Mouse (Mus musculus) c-Kit-negative CD71-positive TER-119-positive erythroid progenitor cells, embryonic 14.5 days (primary cell): ENCODE measurements around the gene Pcdh15.

Source experiments
- DNase-seq: peaks from one replicate; pipeline ENCODE4 v3.0.0-alpha.2; 2013; ENCODE audit warnings: low read depth, low spot score

The Pcdh15 gene

DNA sequence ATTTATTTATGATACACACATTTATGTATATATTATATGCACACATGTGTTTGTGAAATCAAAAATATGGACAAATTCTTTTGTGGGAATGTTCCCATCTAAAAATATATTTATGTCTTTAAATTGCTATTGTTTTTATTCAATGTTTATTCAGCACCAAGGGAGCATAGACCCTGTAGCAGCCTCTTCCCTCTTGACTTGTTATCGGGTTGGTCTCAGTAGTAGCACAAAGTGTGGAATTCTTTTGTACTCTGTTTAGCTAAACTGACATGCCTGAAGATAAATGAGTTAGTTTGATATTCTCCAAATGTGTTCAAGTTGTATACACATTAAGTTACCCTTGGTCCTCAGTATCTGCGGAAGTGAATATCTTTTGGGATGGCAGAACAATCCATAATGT lies 848.7 kb downstream of the Pcdh15 start:
- no peak for DNase-seq

- DNase-seq = no peak
Observed at GRCm38 (mm10) chr10:73953362-73953761, 854.2 kb downstream of the Pcdh15 start.

DNA sequence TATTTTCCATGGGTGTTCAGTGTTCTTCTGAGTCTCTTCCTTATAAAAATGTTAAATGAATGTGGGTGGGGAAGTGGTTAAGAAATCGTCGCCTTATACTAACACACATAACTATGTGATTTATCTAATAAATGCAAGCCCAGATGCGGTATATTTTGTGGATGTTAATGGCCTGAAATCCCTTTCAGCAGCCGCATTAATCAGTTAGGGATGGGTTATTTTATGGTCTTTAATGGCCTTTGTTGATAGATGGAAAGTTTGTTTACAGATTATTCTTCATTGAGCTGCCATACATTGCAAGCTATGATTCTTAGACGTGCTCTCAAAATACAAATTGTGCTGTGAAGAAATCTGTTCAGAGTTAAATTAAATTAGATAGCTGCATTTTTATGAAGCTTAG lies 884.9 kb downstream of the Pcdh15 start:
- no peak for DNase-seq

- no peak for DNase-seq
Observed at GRCm38 (mm10) chr10:74008836-74009235, 909.7 kb downstream of the Pcdh15 start.

DNA sequence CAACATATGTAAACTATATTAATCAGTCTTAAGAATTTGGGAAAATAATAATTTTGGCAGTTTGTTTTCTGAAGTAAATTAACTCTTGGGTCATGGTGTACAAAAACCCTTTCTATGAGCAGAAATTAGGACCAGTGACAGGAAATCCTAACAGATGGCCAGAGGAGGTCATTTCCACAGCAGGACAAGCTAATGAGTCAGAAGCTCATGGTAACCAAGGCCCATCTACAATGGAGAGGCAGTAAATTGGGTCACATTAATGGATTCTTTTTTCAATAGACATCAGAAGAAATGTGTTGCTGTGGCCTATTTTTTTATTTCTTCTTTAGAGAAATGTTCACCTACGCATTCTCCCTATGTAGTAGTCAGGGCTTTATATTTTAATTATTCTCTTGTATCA lies 923.9 kb downstream of the Pcdh15 start:
- no peak for DNase-seq

DNA sequence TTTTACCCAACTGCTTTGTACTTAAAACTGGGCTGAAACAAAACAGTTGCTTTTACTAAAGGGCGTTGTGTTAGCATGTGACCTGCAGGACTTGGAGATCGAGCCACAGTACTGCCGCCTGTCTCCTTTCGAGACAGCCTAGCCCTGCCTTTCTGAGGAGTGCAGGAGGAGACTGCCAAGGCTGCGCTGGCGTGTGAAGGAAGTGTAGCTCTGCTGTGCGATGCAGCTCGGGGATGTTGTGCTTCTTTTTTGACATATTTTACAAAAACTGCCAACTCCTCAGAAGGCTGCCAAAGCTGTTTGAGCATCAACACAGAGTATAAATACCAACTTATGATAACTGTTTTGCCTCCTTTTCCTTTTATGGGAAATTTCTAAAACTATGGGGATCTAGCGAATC lies 953.9 kb downstream of the Pcdh15 start:
- no peak for DNase-seq

- no peak for DNase-seq
Observed at GRCm38 (mm10) chr10:74086653-74087052, 987.5 kb downstream of the Pcdh15 start.

DNA sequence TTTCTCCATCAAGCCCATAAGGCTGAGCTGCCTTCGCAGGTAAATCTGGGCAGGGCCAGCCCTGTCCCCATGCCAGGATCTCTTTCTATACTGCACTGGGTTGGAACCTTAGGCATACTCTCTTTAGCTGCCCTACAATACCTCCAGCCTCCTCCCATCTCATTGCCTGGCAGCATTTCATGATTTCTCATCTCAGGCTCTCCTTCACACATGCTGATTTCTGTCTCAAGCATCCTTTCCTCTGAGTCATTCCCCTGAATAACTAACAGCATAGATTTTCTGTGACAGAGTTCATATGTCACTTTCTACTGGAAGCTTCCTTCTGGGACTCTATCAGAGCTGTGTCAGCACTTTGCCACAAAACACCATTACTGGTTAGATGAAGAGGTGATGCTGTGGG lies 999.2 kb downstream of the Pcdh15 start:
- DNase-seq = no peak

DNA sequence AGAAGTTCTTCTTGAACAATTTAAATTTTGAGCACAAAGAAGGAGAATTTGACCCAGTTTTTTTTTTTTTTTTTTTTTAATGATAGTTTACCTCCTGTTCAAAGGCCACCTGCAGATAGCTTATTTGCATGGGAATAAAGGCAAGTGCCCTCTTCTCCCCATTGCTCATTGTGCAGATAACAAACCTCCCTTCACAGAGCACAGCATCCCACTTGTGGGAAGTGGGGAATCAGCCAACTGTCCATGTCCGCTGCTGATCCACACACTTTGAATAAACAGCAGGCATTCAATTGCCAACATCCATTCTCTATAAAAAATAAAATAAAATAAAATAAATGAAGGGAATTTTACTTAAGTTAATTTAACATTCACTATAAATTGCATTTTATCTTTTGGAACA lies 1015.0 kb downstream of the Pcdh15 start:
- DNase-seq = no peak

DNA sequence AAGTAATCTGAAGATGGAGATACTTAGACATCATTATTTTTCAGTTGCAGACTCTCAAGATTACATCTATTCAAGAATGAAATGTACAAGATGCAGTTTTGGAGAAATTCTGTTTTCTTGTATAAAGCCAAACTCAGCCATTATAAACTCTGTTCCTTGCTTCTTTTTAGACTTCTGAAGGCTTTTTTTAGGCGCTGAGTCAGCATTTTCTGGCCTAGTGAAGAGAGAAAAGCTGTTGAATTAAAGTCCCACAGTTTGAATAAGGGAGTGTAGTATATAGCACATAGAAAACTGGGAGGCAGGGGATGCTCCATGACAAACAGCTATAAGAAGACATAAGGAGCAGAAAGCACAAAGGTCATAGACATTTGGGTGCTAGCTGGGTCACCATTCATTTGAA lies 1017.7 kb downstream of the Pcdh15 start:
- DNase-seq = no peak

DNA sequence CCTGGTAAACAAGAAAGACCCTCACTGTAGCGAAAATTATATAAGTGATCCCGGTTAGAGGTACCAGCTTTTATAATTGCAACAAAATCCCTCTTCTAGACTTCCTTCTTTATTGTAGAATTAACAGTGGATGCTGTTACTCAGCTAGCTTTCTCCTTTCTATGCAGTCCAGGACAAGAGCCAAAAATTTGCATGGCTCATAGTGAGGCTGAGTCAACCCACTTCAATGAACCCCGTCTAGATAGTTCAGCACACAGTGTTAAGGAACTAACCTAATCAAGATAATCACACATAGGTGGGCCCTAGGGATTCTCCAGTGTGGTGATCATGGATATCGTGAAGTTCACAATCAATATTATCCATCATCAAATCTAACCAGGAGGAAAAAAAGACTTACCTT lies 1024.3 kb downstream of the Pcdh15 start:
- DNase-seq = no peak

- DNase-seq = no peak
Observed at GRCm38 (mm10) chr10:74129192-74129591, 1030.0 kb downstream of the Pcdh15 start.

DNA sequence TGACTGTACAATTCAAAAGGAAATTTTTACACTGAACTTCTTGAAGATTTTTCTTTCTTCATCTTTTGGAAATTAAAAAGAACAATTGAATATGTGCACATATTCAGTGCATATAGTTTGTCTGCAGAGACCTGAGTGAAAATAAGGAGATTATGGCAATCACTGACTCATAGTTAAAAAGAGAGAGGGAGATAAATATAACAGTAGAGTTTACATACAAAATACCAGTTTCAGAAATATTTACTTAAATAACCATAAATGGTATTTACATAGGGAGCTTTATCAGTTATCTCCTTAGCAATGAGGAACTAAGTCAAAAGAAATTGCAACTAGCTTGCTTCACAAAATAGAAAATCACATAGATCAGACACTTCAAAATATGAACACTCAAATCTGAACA lies 1030.5 kb downstream of the Pcdh15 start:
- no peak for DNase-seq

GRCm38 (mm10) chr10:74130805-74131204 lies 1031.7 kb downstream of the Pcdh15 start:
- DNase-seq = no peak

GRCm38 (mm10) chr10:74147966-74148365 lies 1048.8 kb downstream of the Pcdh15 start:
- no peak for DNase-seq

DNA sequence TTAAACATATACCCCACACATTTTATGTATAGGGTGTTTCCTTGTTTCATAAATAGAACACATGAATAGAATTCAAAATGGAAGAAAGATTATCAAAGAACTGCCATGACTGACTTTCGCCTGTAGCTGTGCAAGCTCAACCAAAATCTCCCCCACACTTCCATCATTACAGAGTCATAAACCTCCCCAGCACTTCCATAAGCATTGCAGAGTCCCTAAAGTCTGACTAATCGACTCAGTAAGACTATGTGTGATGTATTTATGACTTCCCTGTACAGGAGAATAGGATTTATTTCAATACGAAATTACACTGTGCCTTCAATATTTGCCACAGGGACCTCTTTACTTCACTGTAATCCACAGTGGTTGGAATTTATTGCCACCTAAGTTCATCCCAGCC lies 1082.8 kb downstream of the Pcdh15 start:
- DNase-seq = no peak

DNA sequence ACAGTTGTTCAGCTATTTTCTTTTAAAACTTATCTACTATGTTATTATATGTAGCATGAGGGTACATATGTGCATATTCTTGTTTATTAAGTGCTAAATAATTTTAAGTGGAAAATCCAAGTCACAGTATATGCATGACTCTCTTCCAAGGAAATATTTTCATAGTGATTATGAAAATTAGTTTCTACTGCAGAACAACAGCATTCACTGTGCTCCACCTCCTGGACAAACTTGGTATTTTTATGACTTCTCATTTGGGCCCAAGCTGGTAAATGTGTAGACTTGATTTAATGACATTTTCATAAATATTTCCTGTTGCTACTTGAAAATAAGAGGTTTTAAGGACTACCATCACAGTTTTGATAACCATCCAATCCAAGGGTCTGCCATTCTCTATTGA lies 1104.5 kb downstream of the Pcdh15 start:
- DNase-seq = no peak

- no peak for DNase-seq
Observed at GRCm38 (mm10) chr10:74217268-74217667, 1118.1 kb downstream of the Pcdh15 start.

- no peak for DNase-seq
Observed at GRCm38 (mm10) chr10:74220439-74220838, 1121.3 kb downstream of the Pcdh15 start.

DNA sequence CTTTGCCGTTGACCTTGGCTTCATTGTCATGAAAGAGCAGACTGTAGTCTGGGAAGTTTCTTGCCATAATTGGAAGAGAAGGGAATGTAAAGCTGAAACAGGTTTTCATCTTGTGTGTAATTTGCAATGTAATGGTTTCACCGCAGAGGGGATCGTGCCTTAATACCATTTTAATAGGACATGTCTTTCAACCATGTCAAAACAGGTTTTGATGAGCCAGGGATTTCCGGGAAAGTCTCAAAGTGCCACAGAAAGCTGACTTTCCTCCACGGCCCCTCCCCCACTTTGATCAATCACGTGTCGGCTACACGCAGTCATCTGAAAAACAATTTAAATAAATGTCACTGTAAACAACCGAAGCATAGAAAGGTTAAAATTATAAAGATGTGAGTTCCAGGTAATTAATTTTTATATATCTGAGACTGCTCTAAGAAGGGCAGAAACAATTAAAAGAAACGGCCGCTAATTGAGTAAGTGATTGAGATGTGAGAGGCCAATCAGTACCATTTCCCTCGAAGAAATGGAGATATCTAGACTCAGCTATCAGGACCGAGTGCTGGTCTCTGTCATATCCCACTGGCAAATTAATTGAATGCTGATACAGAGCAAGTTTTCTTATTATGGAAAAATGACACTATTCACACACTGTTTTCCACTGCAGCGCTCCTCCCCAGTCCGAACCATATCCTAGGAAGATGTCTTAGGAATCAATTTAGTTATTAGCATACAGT lies 1158.7 kb downstream of the Pcdh15 start:
- DNase-seq = no peak

DNA sequence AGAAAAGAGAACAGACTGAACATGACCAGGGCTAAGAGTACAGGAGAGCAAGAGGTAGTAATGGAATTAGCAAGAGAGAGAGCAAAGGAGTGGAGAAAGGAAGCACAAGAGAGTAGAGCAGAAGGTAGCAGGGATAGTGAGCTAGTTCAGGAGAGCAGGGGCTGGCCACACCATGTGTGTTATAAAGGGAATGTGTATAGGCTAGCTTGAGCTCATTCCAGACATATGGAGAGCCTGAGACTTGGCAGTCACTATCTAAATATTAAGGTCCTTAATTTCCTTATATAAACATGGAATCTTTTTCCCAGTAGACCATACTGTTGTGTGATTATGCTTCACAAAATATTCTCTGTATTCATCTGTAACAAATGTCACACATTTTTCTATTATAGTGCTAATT lies 1159.5 kb downstream of the Pcdh15 start:
- DNase-seq = no peak

DNA sequence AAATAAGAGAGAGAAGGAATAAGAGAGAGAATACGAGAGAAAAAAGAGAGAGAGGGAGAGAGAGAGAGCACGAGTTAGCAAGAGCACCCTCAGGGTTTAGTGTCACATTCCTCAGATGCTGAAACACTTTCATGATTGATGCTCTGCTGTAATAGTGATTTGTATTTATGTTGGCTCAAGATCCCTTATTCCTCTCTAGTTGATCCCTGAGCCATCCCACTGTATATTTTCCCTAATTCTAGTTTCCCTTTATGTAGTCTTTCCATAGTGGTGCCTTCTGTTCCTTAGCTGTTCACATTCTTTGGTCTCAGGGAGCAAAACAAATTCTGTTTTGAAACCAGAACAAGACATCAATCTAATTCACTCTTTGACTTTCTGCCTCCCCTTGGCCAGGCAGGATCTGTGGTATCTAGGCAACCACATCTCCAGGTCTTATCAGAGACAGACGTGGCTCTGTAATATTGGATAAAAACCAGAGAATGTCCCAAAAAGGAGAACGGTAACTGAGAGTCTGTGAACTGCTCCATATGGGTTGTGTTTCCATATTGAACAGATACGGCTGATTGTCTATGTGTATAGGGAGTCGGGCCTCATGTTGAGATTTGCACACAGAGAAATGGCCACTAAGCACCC lies 1170.6 kb downstream of the Pcdh15 start:
- DNase-seq = no peak

DNA sequence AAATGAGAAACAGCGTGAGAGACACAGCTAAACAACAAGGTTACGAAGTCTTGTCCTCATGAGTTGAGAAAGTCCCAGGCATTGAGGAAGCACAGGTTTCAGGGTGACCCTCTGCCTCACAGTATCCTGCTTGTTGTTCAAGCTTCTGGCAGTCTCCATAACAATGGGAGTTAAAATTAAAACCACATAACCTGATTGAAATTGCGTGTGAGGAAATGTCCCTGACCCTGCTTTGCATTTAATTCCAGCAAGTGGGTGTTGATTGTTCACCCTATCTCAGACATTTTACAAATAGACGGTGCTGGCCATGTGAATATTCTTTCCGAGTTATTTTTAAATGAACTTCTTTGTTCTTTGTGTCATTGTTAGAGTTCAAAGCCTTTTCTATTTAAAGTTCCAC lies 1171.8 kb downstream of the Pcdh15 start:
- no peak for DNase-seq

DNA sequence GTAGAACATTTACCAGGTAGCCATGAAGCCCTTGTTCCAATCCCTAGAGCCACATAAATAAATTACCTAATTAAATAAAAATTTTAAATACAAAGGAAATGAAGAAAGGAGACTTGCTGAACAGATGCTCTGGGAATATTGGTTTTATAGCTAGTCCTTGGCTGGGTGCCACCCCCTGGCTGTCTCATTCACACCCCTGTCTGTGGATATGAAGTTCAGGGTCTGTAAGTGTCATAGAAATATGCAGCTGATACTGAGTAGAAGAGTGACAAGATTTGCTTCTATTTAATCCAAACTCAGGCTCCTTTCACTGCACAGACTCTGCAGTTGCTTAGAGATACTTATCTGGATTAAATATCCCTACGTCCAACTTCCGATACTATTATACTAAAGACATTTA lies 1205.0 kb downstream of the Pcdh15 start:
- no peak for DNase-seq
